Mouse (Mus musculus) CD8-positive naive resting alpha-beta T cell, adult 57 days (primary cell): ENCODE results near the gene Themis. TPM values are rescaled to one million over a fixed set of nuclear protein-coding genes. Genes with fewer than 3 reads are reported as not detected.

Source experiments
- total RNA-seq: library from RNA; stranded (reverse); gene quantifications from one replicate; pipeline ENCODE4 v1.2.4, GENCODE M21; 2023

The Themis gene
- 245 TPM for total RNA-seq

DNA sequence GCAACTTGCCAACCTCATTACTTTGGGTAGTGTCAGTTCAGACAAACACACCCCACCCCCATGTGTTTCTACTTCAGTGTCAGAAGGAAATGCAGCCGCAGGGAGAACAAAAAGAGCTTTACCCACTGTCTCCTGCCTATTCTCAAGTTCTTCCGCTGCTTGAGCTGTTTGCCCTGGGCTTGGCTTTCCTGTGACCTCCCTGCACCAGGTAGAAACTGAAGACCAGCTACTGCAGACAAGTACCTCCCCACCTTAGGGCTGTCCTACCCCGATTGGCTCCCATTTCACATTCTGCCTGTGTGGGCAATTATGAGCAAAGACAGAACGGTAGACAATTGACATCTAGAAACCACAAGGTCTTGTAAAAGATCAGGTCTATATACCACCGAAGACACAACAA, at the start of gene Themis:
TSS of gene Themis (plus strand) at position 100 of the 400 bp plus-strand sequence.

